Mouse (Mus musculus): ENCODE data around the gene Dlg2. TPM values are rescaled to one million over a fixed set of nuclear protein-coding genes. Genes with fewer than 3 reads are reported as not detected.
A peak's percentile ranks its signal among the peaks of the same experiment; 100 is the strongest.

Gene Dlg2
- polyA plus RNA-seq, 1 experiment from 2014 or later = 30.0 TPM

DNA sequence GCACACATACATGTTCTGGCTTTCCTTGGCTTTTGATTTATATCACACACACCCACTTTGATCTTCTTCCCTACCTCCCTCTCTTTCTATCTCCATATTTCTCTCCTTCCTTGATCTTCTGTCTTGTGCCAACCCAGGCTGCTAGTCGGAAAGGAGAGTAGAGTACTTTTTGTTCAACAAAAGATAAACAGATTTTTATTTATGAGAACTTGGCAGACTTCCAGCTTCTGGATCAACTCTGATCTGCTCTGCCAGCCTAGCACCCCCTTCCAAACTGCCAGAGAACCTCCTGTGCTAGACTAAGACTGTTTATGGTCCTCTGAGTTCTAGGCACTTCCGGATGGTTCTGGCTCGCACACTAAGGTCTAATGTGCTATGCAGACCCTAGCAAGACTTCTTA is 968.3 kb downstream of the Dlg2 start:
- Histone ChIP-seq H3K4me1 (replicated peaks; ENCODE audit: control insufficient read depth, insufficient read depth, low read length) (peaks cover 8% of the 10 kb centered on the region; the same call in 1 of the 2 replicates), H3K4me2 (replicated peaks) (no peak overlapping the region), H3K27ac (no peak overlapping the region), H3K9ac (no peak overlapping the region), H3K27me3 (ENCODE audit: control insufficient read depth, insufficient read depth, low read length) (no peaks in the 10 kb centered on the region), H3K4me3 (replicated peaks; ENCODE audit: low read length) (no peak overlapping the region), H3K9me3 (ENCODE audit: control insufficient read depth, low read length) (no peaks in the 10 kb centered on the region), H3K36me3 (replicated peaks; ENCODE audit: control insufficient read depth, insufficient read depth) (no peaks in the 10 kb centered on the region)
- 70% methylated on average over 3 of the region's 3 CpGs for WGBS
- no peak for DNase-seq (ENCODE audit: low spot score)
- no peak for ATAC-seq (ENCODE audit: low FRiP score)

DNA sequence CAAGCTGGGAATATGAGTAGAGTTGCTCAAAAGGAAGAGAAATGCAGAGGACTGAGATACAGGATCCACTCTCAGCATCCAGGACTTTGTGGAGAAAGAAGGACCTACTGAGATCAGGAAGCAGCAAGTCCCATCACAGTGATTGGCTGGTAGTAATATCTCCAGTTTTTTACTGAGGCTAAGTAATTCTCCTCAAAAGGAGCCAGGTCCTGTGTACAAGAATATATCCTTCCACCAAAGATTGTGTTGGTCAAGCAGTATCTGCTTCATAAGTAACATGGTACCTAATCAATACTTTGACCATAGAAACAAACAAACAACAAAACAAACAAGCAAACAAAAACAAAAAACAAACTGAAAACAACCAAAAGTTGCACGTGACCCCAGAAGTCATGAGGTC is 980.3 kb downstream of the Dlg2 start:
- Histone ChIP-seq H3K36me3 (replicated peaks; ENCODE audit: control insufficient read depth, insufficient read depth) (no peaks in the 10 kb centered on the region), H3K9me3 (ENCODE audit: control insufficient read depth, low read length) (no peaks in the 10 kb centered on the region), H3K4me3 (replicated peaks; ENCODE audit: low read length) (no peak overlapping the region), H3K4me1 (replicated peaks; ENCODE audit: control insufficient read depth, insufficient read depth, low read length) (no peaks in the 10 kb centered on the region), H3K4me2 (replicated peaks) (no peak overlapping the region), H3K27me3 (ENCODE audit: control insufficient read depth, insufficient read depth, low read length) (no peaks in the 10 kb centered on the region), H3K9ac (no peak overlapping the region), H3K27ac (no peak overlapping the region)
- ATAC-seq (ENCODE audit: low FRiP score) (no peak), DNase-seq (ENCODE audit: low spot score) (no peak)
- WGBS = 16% methylated on average over 1 of the region's 1 CpGs

DNA sequence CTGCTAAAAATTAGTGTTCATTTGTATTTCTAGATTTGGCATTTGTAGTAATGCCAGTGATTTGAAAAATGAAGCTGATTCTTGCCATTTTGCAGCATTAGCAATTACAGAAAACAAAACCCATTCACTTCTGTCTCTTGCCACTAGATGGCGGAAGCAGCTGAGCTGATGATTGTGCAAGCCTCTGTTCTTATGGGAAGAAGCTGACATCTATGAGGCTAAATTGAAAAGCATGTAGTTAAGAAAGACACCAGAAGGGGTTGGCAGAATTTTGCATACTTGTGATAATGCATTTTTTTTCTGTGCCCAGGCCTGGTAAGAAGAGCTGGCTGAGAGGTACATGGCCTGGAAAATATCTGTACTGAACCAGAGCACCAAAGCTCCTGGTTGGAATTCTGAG is 980.7 kb downstream of the Dlg2 start:
- WGBS = 0% methylated on average over 1 of the region's 1 CpGs
- DNase-seq (ENCODE audit: low spot score) (peak; percentile 92), ATAC-seq (ENCODE audit: low FRiP score) (peak; percentile 78)
- Histone ChIP-seq H3K4me1 (replicated peaks; ENCODE audit: control insufficient read depth, insufficient read depth, low read length) (no peaks in the 10 kb centered on the region), H3K9ac (no peak overlapping the region), H3K4me2 (replicated peaks) (no peak overlapping the region), H3K27ac (no peak overlapping the region), H3K36me3 (replicated peaks; ENCODE audit: control insufficient read depth, insufficient read depth) (no peaks in the 10 kb centered on the region), H3K27me3 (ENCODE audit: control insufficient read depth, insufficient read depth, low read length) (no peaks in the 10 kb centered on the region), H3K9me3 (ENCODE audit: control insufficient read depth, low read length) (no peaks in the 10 kb centered on the region), H3K4me3 (replicated peaks; ENCODE audit: low read length) (no peak overlapping the region)

DNA sequence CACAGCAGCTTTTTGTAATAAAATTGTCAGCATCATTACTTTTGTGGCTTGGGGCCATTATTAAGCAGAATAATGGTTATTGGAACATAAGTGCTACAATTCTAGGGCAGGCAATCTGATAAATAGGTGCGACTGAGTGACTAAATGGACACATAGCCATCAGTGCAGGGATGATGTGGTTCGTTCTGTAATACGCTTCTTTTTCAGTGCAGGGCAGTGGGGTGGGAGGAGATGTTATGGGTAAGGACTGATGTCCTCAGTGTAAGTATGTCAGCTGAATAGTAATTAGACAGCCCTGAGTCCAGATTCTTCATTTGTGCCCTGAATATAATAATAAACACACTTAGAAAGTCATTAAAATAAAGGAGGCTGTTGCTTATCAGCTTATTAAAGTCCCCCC is 984.9 kb downstream of the Dlg2 start:
- DNase-seq (ENCODE audit: low spot score) (no peak), ATAC-seq (ENCODE audit: low FRiP score) (peak; percentile 59)
- no peak overlapping the region for H3K9ac ChIP-seq
- H3K36me3 ChIP-seq (replicated peaks; ENCODE audit: control insufficient read depth, insufficient read depth) = no peaks in the 10 kb centered on the region
- no peaks in the 10 kb centered on the region for H3K27me3 ChIP-seq (ENCODE audit: control insufficient read depth, insufficient read depth, low read length)
- no peaks in the 10 kb centered on the region for H3K4me1 ChIP-seq (replicated peaks; ENCODE audit: control insufficient read depth, insufficient read depth, low read length)
- no peak overlapping the region for H3K27ac ChIP-seq
- H3K9me3 ChIP-seq (ENCODE audit: control insufficient read depth, low read length) = no peaks in the 10 kb centered on the region
- H3K4me2 ChIP-seq (replicated peaks) = no peak overlapping the region
- no peak overlapping the region for H3K4me3 ChIP-seq (replicated peaks; ENCODE audit: low read length)
- 62% methylated on average over 3 of the region's 3 CpGs for WGBS

DNA sequence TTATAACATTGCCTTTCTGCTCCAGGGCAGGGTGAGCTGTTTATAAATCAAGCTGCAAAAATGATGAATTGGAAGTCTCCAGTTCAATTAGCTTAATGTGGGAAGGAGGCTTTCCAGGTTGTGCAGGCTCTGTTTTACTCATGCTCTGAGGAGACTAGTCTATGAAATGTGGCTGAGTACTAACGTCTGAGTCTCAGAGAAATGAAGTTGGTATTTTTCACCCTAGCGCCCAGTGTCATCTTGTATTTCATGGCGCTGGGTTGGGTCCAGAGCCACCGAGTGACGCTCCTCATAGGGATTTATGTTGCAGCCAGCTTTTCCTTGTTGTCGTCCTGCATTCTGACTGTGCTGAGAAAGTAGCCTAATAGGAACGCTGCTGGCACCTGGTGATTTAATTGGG is 986.8 kb downstream of the Dlg2 start:
- Histone ChIP-seq H3K4me1 (replicated peaks; ENCODE audit: control insufficient read depth, insufficient read depth, low read length) (no peaks in the 10 kb centered on the region), H3K27me3 (ENCODE audit: control insufficient read depth, insufficient read depth, low read length) (no peaks in the 10 kb centered on the region), H3K4me3 (replicated peaks; ENCODE audit: low read length) (no peak overlapping the region), H3K9me3 (ENCODE audit: control insufficient read depth, low read length) (no peaks in the 10 kb centered on the region), H3K9ac (no peak overlapping the region), H3K27ac (no peak overlapping the region), H3K36me3 (replicated peaks; ENCODE audit: control insufficient read depth, insufficient read depth) (no peaks in the 10 kb centered on the region), H3K4me2 (replicated peaks) (no peak overlapping the region)
- WGBS = 58% methylated on average over 7 of the region's 7 CpGs
- DNase-seq (ENCODE audit: low spot score) = no peak
- ATAC-seq (ENCODE audit: low FRiP score) = no peak

DNA sequence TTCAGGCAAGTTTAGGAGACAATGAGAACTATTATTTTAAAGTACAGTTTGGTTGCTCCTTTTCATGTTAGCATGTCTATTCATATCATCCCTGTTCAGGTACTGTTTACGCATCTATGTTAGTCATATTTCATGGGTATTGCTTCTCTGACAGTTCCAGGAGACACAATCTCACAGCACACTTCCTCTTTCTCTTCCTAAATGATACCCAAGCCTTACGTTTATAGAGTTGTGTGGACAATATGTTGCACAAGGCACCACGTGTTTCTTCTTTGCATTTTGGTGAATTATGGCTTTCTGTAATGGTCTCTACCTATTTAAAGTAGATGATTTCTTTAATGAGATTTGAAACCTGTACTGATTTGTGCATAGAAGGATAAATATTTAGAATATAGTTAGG is 990.6 kb downstream of the Dlg2 start:
- no peak for ATAC-seq (ENCODE audit: low FRiP score)

DNA sequence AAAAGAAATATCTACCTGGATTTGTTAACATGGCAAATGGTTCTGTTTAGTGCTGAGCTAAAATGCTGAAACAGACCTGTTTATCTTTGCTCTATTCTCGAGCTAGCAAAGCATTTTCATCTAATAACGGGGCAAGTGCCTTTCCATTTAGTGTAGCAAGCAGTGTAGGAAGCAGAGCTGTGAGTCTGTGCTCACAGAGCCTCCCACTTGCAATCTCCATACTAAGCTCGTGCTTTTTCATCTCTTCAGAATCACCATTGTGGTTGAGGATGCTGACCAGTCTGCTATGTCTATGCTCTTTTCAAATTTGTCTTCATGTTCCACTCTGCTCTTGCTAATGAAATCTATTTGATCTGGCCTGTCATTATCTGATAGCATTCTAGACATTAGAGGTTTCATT is 1002.7 kb downstream of the Dlg2 start:
- H3K4me1 ChIP-seq (replicated peaks; ENCODE audit: control insufficient read depth, insufficient read depth, low read length) = no peaks in the 10 kb centered on the region
- no peak for DNase-seq (ENCODE audit: low spot score)
- no peak overlapping the region for H3K9ac ChIP-seq
- H3K27ac ChIP-seq = no peak overlapping the region
- no peak for ATAC-seq (ENCODE audit: low FRiP score)
- H3K27me3 ChIP-seq (ENCODE audit: control insufficient read depth, insufficient read depth, low read length) = no peaks in the 10 kb centered on the region
- H3K36me3 ChIP-seq (replicated peaks; ENCODE audit: control insufficient read depth, insufficient read depth) = no peaks in the 10 kb centered on the region
- no peak overlapping the region for H3K4me2 ChIP-seq (replicated peaks)
- no peaks in the 10 kb centered on the region for H3K9me3 ChIP-seq (ENCODE audit: control insufficient read depth, low read length)
- no peak overlapping the region for H3K4me3 ChIP-seq (replicated peaks; ENCODE audit: low read length)
- 74% methylated on average over 3 of the region's 3 CpGs for WGBS

More for the DNA sequence above, 990.6 kb downstream of the Dlg2 start:
- Histone ChIP-seq H3K4me2 (replicated peaks) (no peak overlapping the region), H3K36me3 (replicated peaks; ENCODE audit: control insufficient read depth, insufficient read depth) (no peaks in the 10 kb centered on the region), H3K27ac (no peak overlapping the region), H3K4me3 (replicated peaks; ENCODE audit: low read length) (no peak overlapping the region), H3K9me3 (ENCODE audit: control insufficient read depth, low read length) (no peaks in the 10 kb centered on the region), H3K4me1 (replicated peaks; ENCODE audit: control insufficient read depth, insufficient read depth, low read length) (no peaks in the 10 kb centered on the region), H3K9ac (no peak overlapping the region), H3K27me3 (ENCODE audit: control insufficient read depth, insufficient read depth, low read length) (no peaks in the 10 kb centered on the region)
- 85% methylated on average over 3 of the region's 3 CpGs for WGBS
- no peak for DNase-seq (ENCODE audit: low spot score)

DNA sequence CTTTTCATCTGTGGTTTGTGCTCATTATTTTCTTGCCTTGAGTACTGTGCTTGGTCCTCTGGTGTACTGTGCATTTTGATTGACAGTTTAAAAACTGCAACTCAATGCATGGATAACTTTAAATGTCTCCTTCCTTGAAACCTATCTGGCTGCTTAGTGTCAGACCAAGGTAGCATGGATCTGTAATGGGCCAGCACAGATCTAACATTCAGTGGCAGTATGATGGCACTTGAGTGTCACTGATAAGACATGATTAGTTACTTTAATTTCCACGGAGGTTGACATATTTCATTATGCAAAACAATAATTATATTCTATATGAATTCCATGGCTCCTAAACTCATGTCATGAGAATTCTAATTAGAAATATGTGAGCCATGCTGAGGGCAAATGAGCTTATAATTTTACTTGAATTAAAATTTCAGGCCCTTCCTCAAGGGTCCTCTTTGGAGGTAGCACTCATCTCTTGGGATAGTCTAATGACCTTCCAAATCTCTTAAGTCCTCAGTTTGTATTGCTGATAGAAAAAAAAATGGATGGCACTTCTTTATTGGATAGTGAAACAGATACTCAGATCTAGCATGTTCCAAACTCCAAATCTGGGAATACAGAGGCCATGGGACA is 1005.2 kb downstream of the Dlg2 start:
- Histone ChIP-seq H3K27me3 (ENCODE audit: control insufficient read depth, insufficient read depth, low read length) (no peaks in the 10 kb centered on the region), H3K9ac (no peak overlapping the region), H3K4me2 (replicated peaks) (no peak overlapping the region), H3K4me3 (replicated peaks; ENCODE audit: low read length) (no peak overlapping the region), H3K36me3 (replicated peaks; ENCODE audit: control insufficient read depth, insufficient read depth) (no peaks in the 10 kb centered on the region), H3K27ac (no peak overlapping the region), H3K9me3 (ENCODE audit: control insufficient read depth, low read length) (no peaks in the 10 kb centered on the region), H3K4me1 (replicated peaks; ENCODE audit: control insufficient read depth, insufficient read depth, low read length) (no peaks in the 10 kb centered on the region)
- DNase-seq (ENCODE audit: low spot score) = no peak
- ATAC-seq (ENCODE audit: low FRiP score) = peak; percentile 62; the same call in 1 of the 2 replicates
- 62% methylated on average over 1 of the region's 1 CpGs for WGBS

DNA sequence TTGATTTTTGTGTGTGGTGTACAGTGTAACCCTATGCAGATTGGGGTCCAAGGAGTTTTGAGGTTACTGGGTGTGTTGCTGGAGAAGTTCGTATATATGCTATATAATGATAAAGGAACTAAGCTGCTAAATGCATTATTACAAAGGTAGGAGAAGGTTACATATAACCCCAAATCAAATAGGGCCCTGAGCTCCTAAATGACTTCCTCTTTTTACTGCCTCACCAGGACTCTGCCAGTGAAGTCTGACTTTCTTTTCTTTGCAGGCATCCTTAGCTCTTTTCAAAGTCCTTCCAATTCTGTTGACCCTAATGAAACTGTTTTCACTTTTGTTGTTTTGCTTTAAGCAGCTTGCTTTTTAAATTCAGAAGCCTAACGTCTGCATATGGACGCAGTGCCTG is 1016.8 kb downstream of the Dlg2 start:
- no peak overlapping the region for H3K27ac ChIP-seq
- DNase-seq (ENCODE audit: low spot score) = no peak
- H3K27me3 ChIP-seq (ENCODE audit: control insufficient read depth, insufficient read depth, low read length) = no peaks in the 10 kb centered on the region
- WGBS = 77% methylated on average over 3 of the region's 3 CpGs
- no peak overlapping the region for H3K4me3 ChIP-seq (replicated peaks; ENCODE audit: low read length)
- H3K4me1 ChIP-seq (replicated peaks; ENCODE audit: control insufficient read depth, insufficient read depth, low read length) = no peaks in the 10 kb centered on the region
- ATAC-seq (ENCODE audit: low FRiP score) = no peak
- H3K9me3 ChIP-seq (ENCODE audit: control insufficient read depth, low read length) = no peaks in the 10 kb centered on the region
- H3K36me3 ChIP-seq (replicated peaks; ENCODE audit: control insufficient read depth, insufficient read depth) = no peaks in the 10 kb centered on the region
- no peak overlapping the region for H3K9ac ChIP-seq
- no peak overlapping the region for H3K4me2 ChIP-seq (replicated peaks)

DNA sequence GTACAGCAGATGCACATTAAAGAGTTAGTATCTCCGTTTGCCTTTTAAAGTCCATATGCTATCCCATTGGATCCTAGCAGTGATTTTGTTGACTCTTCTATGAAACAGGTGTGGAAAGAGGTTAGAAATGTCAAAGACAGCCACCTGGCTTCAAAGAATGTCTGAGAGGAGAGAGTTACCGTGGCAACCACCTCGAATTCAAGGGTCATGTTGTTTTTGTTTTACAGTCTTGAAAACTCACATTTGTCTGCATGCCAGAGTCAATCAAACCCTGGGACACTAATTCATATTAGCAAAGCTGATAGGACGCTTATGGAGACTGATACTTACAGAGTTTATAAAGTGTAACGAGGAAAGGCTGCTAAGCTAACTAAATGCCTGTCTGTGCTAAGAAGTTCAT is 1019.1 kb downstream of the Dlg2 start:
- Histone ChIP-seq H3K27me3 (ENCODE audit: control insufficient read depth, insufficient read depth, low read length) (no peaks in the 10 kb centered on the region), H3K4me2 (replicated peaks) (no peak overlapping the region), H3K9ac (no peak overlapping the region), H3K4me1 (replicated peaks; ENCODE audit: control insufficient read depth, insufficient read depth, low read length) (no peaks in the 10 kb centered on the region), H3K27ac (no peak overlapping the region), H3K4me3 (replicated peaks; ENCODE audit: low read length) (no peak overlapping the region), H3K36me3 (replicated peaks; ENCODE audit: control insufficient read depth, insufficient read depth) (no peaks in the 10 kb centered on the region), H3K9me3 (ENCODE audit: control insufficient read depth, low read length) (no peaks in the 10 kb centered on the region)
- DNase-seq (ENCODE audit: low spot score) (no peak), ATAC-seq (ENCODE audit: low FRiP score) (no peak)
- 73% methylated on average over 5 of the region's 5 CpGs for WGBS

All from hindbrain, embryonic 14.5 days (tissue).